In the genomic region with DNA sequence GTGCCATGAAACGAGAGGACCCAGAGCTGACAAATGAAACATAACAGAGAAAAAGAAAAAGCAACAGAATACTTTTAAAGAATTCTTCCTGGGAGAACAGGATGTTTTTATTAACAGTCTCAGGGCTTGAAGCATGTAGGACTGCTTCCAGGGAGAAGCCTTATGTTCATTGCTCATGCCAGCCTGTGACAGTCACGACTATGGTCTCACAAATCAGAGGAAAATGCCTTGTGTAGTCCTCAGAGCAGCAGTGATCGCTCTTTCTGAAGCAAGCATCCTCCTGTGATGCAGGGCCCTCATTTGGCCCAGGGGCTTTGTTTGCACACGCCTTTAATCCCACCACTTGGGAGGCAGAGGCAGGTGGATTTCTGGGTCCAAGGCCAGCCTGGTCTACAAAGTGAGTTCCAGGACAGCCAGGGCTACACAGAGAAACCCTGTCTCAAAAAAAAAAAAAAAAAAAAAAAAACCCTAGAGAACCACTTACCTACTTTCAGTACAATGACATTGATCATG, we compare ENCODE assay signal across 15 mouse cellular contexts.
DNase-seq lines count a peak whose midpoint lies in the region; ATAC-seq lines count a peak whose summit lies in the region.
"Had no signal": no experiment of that assay in that cellular context is flagged by ENCODE, and none has a peak within 500 bp of the region (broad histone marks: within the 10 kb centered on the region; RNA-seq: fewer than 3 reads in every experiment).

No protein-coding gene starts in this region.

- H3K36me3 ChIP-seq in hindbrain, embryonic 10.5 days, result no peaks in the 10 kb centered on the region
- H3K36me3 ChIP-seq: heart, embryonic 12.5 days; limb, embryonic 12.5 days; midbrain, embryonic 12.5 days had no signal

- H3K27me3 ChIP-seq in hindbrain, embryonic 10.5 days (ENCODE audit: insufficient read depth, poor library complexity, severe bottlenecking), result no peaks in the 10 kb centered on the region
- H3K27me3 ChIP-seq: heart, embryonic 12.5 days; limb, embryonic 12.5 days; midbrain, embryonic 12.5 days had no signal

- H3K27ac ChIP-seq in hindbrain, embryonic 10.5 days, result no peak overlapping the region
- H3K27ac ChIP-seq: limb, embryonic 12.5 days; midbrain, embryonic 12.5 days had no signal

- H3K4me1 ChIP-seq in hindbrain, embryonic 10.5 days (replicated peaks), result no peaks in the 10 kb centered on the region
- H3K4me1 ChIP-seq: heart, embryonic 12.5 days; limb, embryonic 12.5 days; midbrain, embryonic 12.5 days had no signal

- intact Hi-C loops in left cerebral cortex, postnatal 4 days (cut with DNase I), result no loop called here

- no peak for ATAC-seq in megakaryocyte-erythroid progenitor cell, adult 5-6 weeks (replicated peaks; ENCODE audit: low FRiP score, low TSS enrichment, poor library complexity, severe bottlenecking)
- ATAC-seq: intestine, embryonic 16.5 days had no signal

- H3K4me3 ChIP-seq in hindbrain, embryonic 10.5 days, result no peak overlapping the region
- H3K4me3 ChIP-seq: heart, embryonic 12.5 days; limb, embryonic 12.5 days; midbrain, embryonic 12.5 days had no signal

- peak; percentile 22 for DNase-seq in left cerebral cortex, adult 11 months (ENCODE audit: low spot score)
- DNase-seq in left cerebral cortex, postnatal 4 days, result no peak
- DNase-seq in cerebellum, adult 8-10 months, result peak; percentile 64
- peak; percentile 54 to 63 for DNase-seq in layer of hippocampus, adult 8-10 months (ENCODE audit: low spot score in 2 of 2)
- DNase-seq in right cerebral cortex, postnatal 25 days, result peak; percentile 61
- no peak for DNase-seq in gastrocnemius, postnatal 4 days (ENCODE audit: low spot score in 2 of 2)
- DNase-seq in hindbrain, embryonic 10.5 days (ENCODE audit: low spot score), result no peak
- DNase-seq: kidney, postnatal 14 days; lung, postnatal 36 days; thymus, postnatal 14 days had no signal

- WGBS in hindbrain, embryonic 10.5 days, result 83% methylated on average over 4 of the region's 4 CpGs

- no peaks in the 10 kb centered on the region for H3K9me3 ChIP-seq in hindbrain, embryonic 10.5 days
- H3K9me3 ChIP-seq: heart, embryonic 12.5 days; limb, embryonic 12.5 days; midbrain, embryonic 12.5 days had no signal

Comparison
In these comparisons a context has a peak if more than half of its experiments do, and no peak if none do; other contexts are left out.
1. DNase-seq: peak in left cerebral cortex, adult 11 months (single experiment), cerebellum, adult 8-10 months (single experiment), layer of hippocampus, adult 8-10 months (2 of 2) and right cerebral cortex, postnatal 25 days (single experiment); none in left cerebral cortex, postnatal 4 days (single experiment), gastrocnemius, postnatal 4 days (0 of 2) and hindbrain, embryonic 10.5 days (single experiment).